ENCODE assay signal across 12 mouse cellular contexts in genomic region chr12:3570711-3571400, GRCm38 (mm10). TPM values are rescaled to one million over a fixed set of nuclear protein-coding genes. Genes with fewer than 3 reads are reported as not detected.
A peak's percentile ranks its signal among the peaks of the same experiment; 100 is the strongest.
DNase-seq lines count a peak whose midpoint lies in the region; ATAC-seq lines count a peak whose summit lies in the region.
"Had no signal": no experiment of that assay in that cellular context is flagged by ENCODE, and none has a peak within 500 bp of the region (broad histone marks: within the 10 kb centered on the region; RNA-seq: fewer than 3 reads in every experiment).

No protein-coding gene starts in this region.

- no peak overlapping the region for H3K27ac ChIP-seq in liver, embryonic 13.5 days
- H3K27ac ChIP-seq in liver, embryonic 11.5 days (ENCODE audit: low read depth, low read length) = no peak overlapping the region
- H3K27ac ChIP-seq: midbrain, embryonic 12.5 days had no signal

- peak overlapping the region; percentile 97; the same call in 1 of the 2 replicates for H3K4me2 ChIP-seq in liver, embryonic 13.5 days
- H3K4me2 ChIP-seq in liver, embryonic 11.5 days = no peak overlapping the region

- H3K9ac ChIP-seq in liver, embryonic 13.5 days = no peak overlapping the region
- no peak overlapping the region for H3K9ac ChIP-seq in liver, embryonic 11.5 days (ENCODE audit: low read depth, low read length)

- 84% methylated on average over 4 of the region's 4 CpGs for WGBS in liver, embryonic 13.5 days (ENCODE audit: insufficient replicate concordance)
- 80% methylated on average over 4 of the region's 4 CpGs for WGBS in liver, embryonic 11.5 days

- no peaks in the 10 kb centered on the region for H3K9me3 ChIP-seq in liver, embryonic 13.5 days (replicated peaks)
- H3K9me3 ChIP-seq in liver, embryonic 11.5 days (ENCODE audit: control insufficient read depth, low read length) = no peaks in the 10 kb centered on the region
- H3K9me3 ChIP-seq: lung, embryonic 15.5 days; midbrain, embryonic 12.5 days had no signal

- no peak for ATAC-seq in liver, embryonic 13.5 days (ENCODE audit: low read depth)
- ATAC-seq in liver, embryonic 11.5 days (replicated peaks; ENCODE audit: low FRiP score) = no peak

- no peak overlapping the region for H3K4me3 ChIP-seq in liver, embryonic 13.5 days (replicated peaks)
- no peak overlapping the region for H3K4me3 ChIP-seq in liver, embryonic 11.5 days (ENCODE audit: low read depth, low read length)

- H3K27me3 ChIP-seq in liver, embryonic 13.5 days = 0 out of 2 replicates have a peak, but pooled peaks cover 4% of the 10 kb centered on the region
- no peaks in the 10 kb centered on the region for H3K27me3 ChIP-seq in liver, embryonic 11.5 days (replicated peaks; ENCODE audit: control insufficient read depth, insufficient read depth, low read length)
- H3K27me3 ChIP-seq: lung, embryonic 15.5 days had no signal

- DNase-seq in adrenal gland, postnatal 14 days = peak; percentile 32
- DNase-seq in adrenal gland, adult 18-20 months (ENCODE audit: low spot score in 2 of 2) = no peak
- no peak for DNase-seq in liver, embryonic 13.5 days
- DNase-seq in liver, embryonic 11.5 days (ENCODE audit: low spot score) = no peak
- peak; percentile 76 for DNase-seq in layer of hippocampus, adult 9-11 months
- peak; percentile 58 for DNase-seq in right cerebral cortex, postnatal 25 days
- DNase-seq in neural tube, embryonic 10.5 days (ENCODE audit: extremely low spot score, low spot score) = no peak
- DNase-seq in kidney, postnatal 36 days = no peak
- DNase-seq: gastrocnemius, postnatal 25 days; kidney, adult 18-20 months had no signal

- no peaks in the 10 kb centered on the region for H3K36me3 ChIP-seq in liver, embryonic 13.5 days
- H3K36me3 ChIP-seq in liver, embryonic 11.5 days (ENCODE audit: control insufficient read depth, insufficient read depth, low read length) = no peaks in the 10 kb centered on the region
- H3K36me3 ChIP-seq: lung, embryonic 15.5 days; midbrain, embryonic 12.5 days had no signal

- H3K4me1 ChIP-seq in liver, embryonic 13.5 days (replicated peaks) = peaks cover 33% of the 10 kb centered on the region
- H3K4me1 ChIP-seq in liver, embryonic 11.5 days (replicated peaks; ENCODE audit: control insufficient read depth, insufficient read depth, low read length) = peaks cover 7% of the 10 kb centered on the region

RNA-seq across cellular contexts. Expression of gene Dtnb, which starts 1.3 kb away (rescaled TPM):
- total RNA-seq in adrenal gland, postnatal 14 days (2021) = 26.0 and 37.0 TPM in 2 replicates
- 10 to 100 TPM; 26.3 to 27.3 TPM for total RNA-seq in adrenal gland, adult 18-20 months (2021)
- 16.3 and 17.4 TPM in 2 replicates for polyA plus RNA-seq in liver, embryonic 13.5 days (2015; fragmentation: Nextera tagmentation; extraction: Ambion mirVana)
- 25.4 and 27.0 TPM in 2 replicates for polyA plus RNA-seq in liver, embryonic 11.5 days (2014; fragmentation: Nextera tagmentation; extraction: Ambion mirVana)

Comparison
In these comparisons a context has a peak if more than half of its experiments do, and no peak if none do; other contexts are left out.
1. DNase-seq: peak in adrenal gland, postnatal 14 days (single experiment), layer of hippocampus, adult 9-11 months (single experiment) and right cerebral cortex, postnatal 25 days (single experiment); none in adrenal gland, adult 18-20 months (0 of 2), liver, embryonic 13.5 days (single experiment), liver, embryonic 11.5 days (single experiment), neural tube, embryonic 10.5 days (single experiment) and kidney, postnatal 36 days (0 of 2).